Mouse (Mus musculus): Measurements from ENCODE around the gene Rad1.

DNA sequence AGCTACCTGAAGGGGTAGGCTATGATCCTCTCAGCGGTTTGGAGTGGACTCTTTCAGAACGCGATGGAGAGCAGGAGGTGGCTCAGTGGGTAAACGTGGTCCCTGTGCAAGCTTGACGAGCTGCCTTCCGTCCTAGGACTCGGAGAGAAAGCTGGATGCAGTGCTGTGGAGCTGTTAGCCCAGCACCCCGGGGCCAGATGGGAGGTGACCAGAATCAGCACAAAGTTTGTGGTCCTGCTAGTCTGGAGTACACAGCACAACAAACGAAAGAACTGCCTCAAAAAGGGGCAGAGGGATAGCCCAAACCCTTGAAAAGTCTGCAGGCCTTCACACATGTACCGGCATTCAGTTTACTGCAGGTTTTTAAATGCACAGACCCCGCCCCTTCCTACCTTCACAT lies 10.1 kb downstream of the Rad1 start:
- TF ChIP-seq CTCF (IDR thresholded peaks at IDR 0.05; ENCODE audit: insufficient read depth, low read depth, low read length) (no peak), POLR2A (IDR thresholded peaks at IDR 0.05; ENCODE audit: insufficient read depth, low read depth, low read length) (no peak)

All from olfactory bulb, adult 2 months (tissue).